Mouse (Mus musculus) myocyte (in vitro differentiated cells): ENCODE results near the gene Sh3glb2. TPM values are rescaled to one million over a fixed set of nuclear protein-coding genes. Genes with fewer than 3 reads are reported as not detected.

Experiments
- H3K27me3 ChIP-seq: one replicate; pipeline ENCODE4 v1.6.1; 2011; ENCODE audit not compliant: control insufficient read depth, insufficient read depth, insufficient read length
- H3K36me3 ChIP-seq: one replicate; pipeline ENCODE4 v1.6.1; 2011; ENCODE audit not compliant: control insufficient read depth, insufficient read depth
- H3K4me2 ChIP-seq: one replicate; pipeline ENCODE4 v1.6.1; 2011; ENCODE audit warnings: low read depth, control low read depth
- H3K4me3 ChIP-seq: one replicate; pipeline ENCODE4 v1.5.1; 2011; ENCODE audit warnings: mild to moderate bottlenecking, control low read depth, moderate library complexity
- H3K79me2 ChIP-seq: one replicate; pipeline ENCODE4 v1.6.1; 2011; ENCODE audit not compliant: control insufficient read depth, insufficient read depth
- H3ac ChIP-seq: one replicate; pipeline ENCODE4 v1.6.1; 2011; ENCODE audit not compliant: control insufficient read depth, insufficient read length
- CEBPB ChIP-seq: IDR thresholded peaks from 2 replicates; pipeline ENCODE4 v1.6.1; 2011; ENCODE audit warnings: mild to moderate bottlenecking, moderate library complexity; ENCODE audit not compliant: poor library complexity, insufficient read depth, severe bottlenecking
- E2F4 ChIP-seq: IDR thresholded peaks from one replicate; pipeline ENCODE4 v1.6.1; 2011; ENCODE audit warnings: mild to moderate bottlenecking, control low read depth, moderate library complexity; ENCODE audit not compliant: insufficient read depth
- MAX ChIP-seq: IDR thresholded peaks from one replicate; pipeline ENCODE4 v1.6.1; 2011; ENCODE audit warnings: low read depth, mild to moderate bottlenecking, control low read depth
- MYOD1 ChIP-seq, 3 experiments: IDR thresholded peaks; one replicate each; pipeline ENCODE4 v1.6.1; 2011; ENCODE audit warnings: control low read depth in 2 of 3, low read depth in 2 of 3, mild to moderate bottlenecking in 2 of 3, moderate library complexity in 1 of 3; ENCODE audit not compliant: insufficient read length in 2 of 3, control insufficient read depth in 1 of 3
- MYOG ChIP-seq, 3 experiments: IDR thresholded peaks; one replicate each; pipeline ENCODE4 v1.6.1; 2011; ENCODE audit warnings: control low read depth in 2 of 3, low read depth in 2 of 3, mild to moderate bottlenecking in 2 of 3; ENCODE audit not compliant: insufficient read length in 2 of 3, control insufficient read depth in 1 of 3, insufficient read depth in 1 of 3
- POLR2A ChIP-seq: IDR thresholded peaks from one replicate; pipeline ENCODE4 v1.6.1; 2011; ENCODE audit warnings: low read depth, mild to moderate bottlenecking, control low read depth, moderate library complexity; ENCODE audit not compliant: insufficient read length
- POLR2AphosphoS2 ChIP-seq: IDR thresholded peaks from one replicate; pipeline ENCODE4 v1.6.1; 2011; ENCODE audit warnings: low read depth, control low read depth; ENCODE audit not compliant: insufficient read length
- REST ChIP-seq: IDR thresholded peaks from one replicate; pipeline ENCODE4 v1.6.1; 2011; ENCODE audit warnings: mild to moderate bottlenecking, control low read depth, moderate library complexity; ENCODE audit not compliant: insufficient read depth, insufficient read length
- SRF ChIP-seq: IDR thresholded peaks from one replicate; pipeline ENCODE4 v1.6.1; 2011; ENCODE audit warnings: low read depth; ENCODE audit not compliant: control insufficient read depth, insufficient read length
- TCF12 ChIP-seq: IDR thresholded peaks from one replicate; pipeline ENCODE4 v1.6.1; 2011; ENCODE audit warnings: mild to moderate bottlenecking, control low read depth; ENCODE audit not compliant: poor library complexity, insufficient read depth, severe bottlenecking
- TCF3 ChIP-seq: IDR thresholded peaks from one replicate; pipeline ENCODE4 v1.6.1; 2011; ENCODE audit warnings: low read depth, control low read depth; ENCODE audit not compliant: insufficient read length
- USF1 ChIP-seq: IDR thresholded peaks from one replicate; pipeline ENCODE4 v1.6.1; 2011; ENCODE audit warnings: low read depth, mild to moderate bottlenecking, control low read depth, moderate library complexity
- polyA plus RNA-seq: library from polyadenylated mRNA; unstranded; fragments of >200 nt; fragmentation: generic; extraction: Trizol; gene quantifications from one replicate; pipeline ENCODE4 v1.2.1, GENCODE M21; 2012; ENCODE audit warnings: missing spikeins

Gene Sh3glb2
- polyA plus RNA-seq, 1 experiment = 73.7 TPM

DNA sequence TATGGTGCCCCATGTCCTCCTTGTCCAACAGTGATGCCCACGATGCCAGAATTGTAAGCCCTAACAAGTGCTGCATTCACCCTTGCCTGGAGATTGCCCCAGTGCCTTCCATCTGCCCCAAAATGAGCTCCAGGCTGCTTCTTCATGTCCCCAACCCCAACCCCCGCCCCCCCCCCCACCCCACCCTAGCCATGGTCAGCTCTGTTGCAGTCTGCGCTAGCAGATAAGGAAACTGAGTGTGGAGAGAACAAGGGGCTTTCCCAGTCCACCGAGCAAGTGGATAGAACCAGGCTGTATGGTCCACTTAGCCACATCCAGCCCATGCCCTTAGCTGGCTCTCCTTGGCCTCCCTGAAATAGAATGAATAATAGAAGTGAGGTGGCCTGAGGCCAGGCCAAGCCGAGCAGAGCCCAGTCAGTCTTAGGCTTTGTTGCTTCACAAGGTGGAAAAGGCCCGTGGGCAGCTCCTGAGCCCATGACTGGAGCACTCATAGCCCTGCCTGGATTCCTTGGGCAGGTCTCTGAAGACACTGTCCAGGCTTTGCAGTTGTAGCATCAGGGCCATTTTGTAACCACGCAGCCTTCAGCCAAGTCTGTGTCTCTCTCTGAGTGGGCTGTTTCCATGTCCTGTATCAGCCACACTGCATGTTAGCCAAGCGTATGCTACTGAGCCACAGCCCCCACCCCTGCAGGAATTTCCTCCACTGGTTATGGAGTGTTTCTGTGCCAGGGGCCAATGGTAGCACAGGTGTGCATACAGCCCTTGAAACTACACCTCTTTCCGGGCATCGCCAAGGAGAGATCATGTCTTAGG lies 21.6 kb upstream of the Sh3glb2 start:
- H3K27me3 ChIP-seq = no peaks in the 10 kb centered on the region
- H3K4me2 ChIP-seq = no peak overlapping the region
- H3K79me2 ChIP-seq = no peaks in the 10 kb centered on the region
- TF ChIP-seq TCF3 (no peak), CEBPB (no peak), REST (no peak), MYOD1 (IDR thresholded peaks at IDR 0.05; ENCODE audit: control insufficient read depth in 1 of 3, insufficient read length in 2 of 3, low read depth in 2 of 3) (no peak), MYOG (IDR thresholded peaks at IDR 0.05; ENCODE audit: control insufficient read depth in 1 of 3, insufficient read depth in 1 of 3, insufficient read length in 2 of 3, low read depth in 2 of 3) (no peak), TCF12 (no peak), E2F4 (no peak), USF1 (no peak), POLR2A (no peak), MAX (no peak)
- no peak overlapping the region for H3ac ChIP-seq
- peaks cover 6% of the 10 kb centered on the region for H3K36me3 ChIP-seq
- H3K4me3 ChIP-seq = no peak overlapping the region

DNA sequence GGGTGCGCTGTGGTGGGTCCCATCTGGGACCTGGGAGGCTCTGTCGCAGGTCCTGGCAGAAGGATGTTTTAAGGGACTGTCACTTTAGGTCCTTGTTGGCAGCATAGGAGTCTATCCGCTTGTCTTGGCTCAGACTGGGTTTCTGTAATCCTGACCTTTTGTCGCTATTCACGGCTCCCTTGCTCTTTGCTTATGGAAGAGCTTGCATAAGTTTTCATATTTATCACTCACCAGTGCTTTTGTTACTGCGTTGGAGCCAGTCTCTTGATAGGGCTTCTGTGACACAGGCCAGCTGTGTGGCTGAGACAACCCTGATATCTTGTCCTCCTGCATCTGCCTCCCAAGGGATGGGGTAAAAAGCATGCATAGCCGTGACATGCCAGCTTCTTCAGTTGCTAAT lies 20.2 kb upstream of the Sh3glb2 start:
- Histone ChIP-seq H3K79me2 (no peaks in the 10 kb centered on the region), H3ac (no peak overlapping the region), H3K27me3 (no peaks in the 10 kb centered on the region), H3K36me3 (peaks cover 12% of the 10 kb centered on the region), H3K4me2 (no peak overlapping the region), H3K4me3 (no peak overlapping the region)
- TF ChIP-seq TCF12 (no peak), POLR2A (no peak), E2F4 (no peak)

DNA sequence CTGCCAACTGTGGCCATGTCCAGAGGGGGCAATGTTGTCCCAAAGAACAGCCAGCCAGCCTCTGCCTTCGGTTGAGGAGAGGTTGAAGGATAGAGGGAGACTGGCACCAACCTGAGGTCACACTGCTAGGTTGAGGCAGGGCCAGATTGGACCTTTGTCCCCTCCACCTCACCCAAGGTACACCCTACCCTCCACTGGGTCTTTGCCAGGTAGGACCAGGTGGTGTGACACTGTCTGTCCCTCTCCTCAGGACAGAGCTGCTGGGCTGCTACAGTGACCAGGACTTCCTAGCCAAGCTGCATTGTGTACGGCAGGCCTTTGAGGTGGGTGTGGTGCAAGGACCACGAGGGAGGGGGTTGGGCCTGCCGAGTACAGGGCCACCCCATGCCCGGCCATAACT lies 18.6 kb upstream of the Sh3glb2 start:
- no peak for TF ChIP-seq SRF
- no peak for TF ChIP-seq USF1
- no peak for TF ChIP-seq TCF12
- TF ChIP-seq TCF3 = no peak
- no peak for TF ChIP-seq POLR2AphosphoS2
- TF ChIP-seq POLR2A = no peak
- no peak for TF ChIP-seq MAX
- TF ChIP-seq MYOD1 (IDR thresholded peaks at IDR 0.05; ENCODE audit: control insufficient read depth in 1 of 3, insufficient read length in 2 of 3, low read depth in 2 of 3) = no peak

DNA sequence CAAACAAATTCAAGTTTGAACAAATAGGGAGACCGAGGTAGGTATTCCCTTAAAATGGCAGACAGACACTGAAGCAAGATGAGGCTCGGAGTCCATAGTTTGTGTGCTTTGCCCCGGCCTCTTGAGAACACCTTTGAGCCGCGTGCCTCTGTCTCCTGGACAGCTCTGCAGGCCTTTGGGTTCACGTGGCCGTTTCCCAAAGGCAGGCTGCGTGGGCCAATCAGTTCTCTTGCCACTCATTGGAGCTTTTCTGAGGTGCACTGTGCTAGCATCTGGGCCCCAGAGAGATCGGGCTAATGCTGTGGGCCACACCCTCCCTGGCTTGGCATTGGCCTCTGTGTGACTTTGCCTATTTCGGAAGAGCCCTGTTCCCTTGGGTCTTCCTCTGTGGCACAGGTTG lies 16.8 kb upstream of the Sh3glb2 start:
- H3K36me3 ChIP-seq = peaks cover 16% of the 10 kb centered on the region
- H3K4me2 ChIP-seq = no peak overlapping the region
- no peak overlapping the region for H3K4me3 ChIP-seq
- H3ac ChIP-seq = no peak overlapping the region
- no peaks in the 10 kb centered on the region for H3K27me3 ChIP-seq
- no peaks in the 10 kb centered on the region for H3K79me2 ChIP-seq
- TF ChIP-seq MYOG (IDR thresholded peaks at IDR 0.05; ENCODE audit: control insufficient read depth in 1 of 3, insufficient read depth in 1 of 3, insufficient read length in 2 of 3, low read depth in 2 of 3) (no peak), TCF3 (no peak), SRF (no peak), E2F4 (no peak), TCF12 (no peak), MAX (no peak), MYOD1 (IDR thresholded peaks at IDR 0.05; ENCODE audit: control insufficient read depth in 1 of 3, insufficient read length in 2 of 3, low read depth in 2 of 3) (no peak), USF1 (no peak), REST (no peak), CEBPB (no peak), POLR2AphosphoS2 (no peak), POLR2A (no peak)

More for the DNA sequence above, 18.6 kb upstream of the Sh3glb2 start:
- H3ac ChIP-seq = no peak overlapping the region
- no peak overlapping the region for H3K4me2 ChIP-seq
- no peaks in the 10 kb centered on the region for H3K27me3 ChIP-seq
- H3K79me2 ChIP-seq = no peaks in the 10 kb centered on the region
- no peak overlapping the region for H3K4me3 ChIP-seq
- H3K36me3 ChIP-seq = peaks cover 12% of the 10 kb centered on the region

DNA sequence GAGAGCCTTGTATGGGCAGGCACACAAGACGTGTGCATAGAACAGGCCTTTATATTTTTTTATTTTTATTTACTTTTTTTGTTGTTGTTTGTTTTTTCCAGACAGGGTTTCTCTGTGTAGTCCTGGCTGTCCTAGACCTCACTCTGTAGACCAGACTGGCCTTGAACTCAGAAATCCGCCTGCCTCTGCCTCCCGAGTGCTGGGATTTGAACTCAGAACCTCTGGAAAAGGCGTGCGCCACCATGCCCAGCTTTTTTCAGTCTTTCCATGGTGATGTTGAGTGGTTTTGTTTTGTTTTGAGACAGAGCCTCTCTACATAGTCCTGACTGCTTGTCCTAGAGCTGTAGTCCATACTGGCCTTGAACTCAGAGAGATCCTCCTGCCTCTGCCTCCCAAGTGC lies 13.6 kb upstream of the Sh3glb2 start:
- Histone ChIP-seq H3K4me2 (no peak overlapping the region), H3K27me3 (no peaks in the 10 kb centered on the region), H3ac (no peak overlapping the region), H3K36me3 (peaks cover 15% of the 10 kb centered on the region), H3K4me3 (no peak overlapping the region), H3K79me2 (no peaks in the 10 kb centered on the region)
- TF ChIP-seq USF1 (no peak), POLR2AphosphoS2 (no peak), TCF3 (no peak), TCF12 (no peak), MYOG (IDR thresholded peaks at IDR 0.05; ENCODE audit: control insufficient read depth in 1 of 3, insufficient read depth in 1 of 3, insufficient read length in 2 of 3, low read depth in 2 of 3) (no peak), POLR2A (no peak)
